Mouse (Mus musculus): ENCODE measurements at regions not wholly inside any gene's neighbourhood (a gene's known extent, or its start where the extent isn't known, plus 50 kb on each side); places are given as distances from the start of the nearest gene placed in this dataset.

- TF ChIP-seq EP300 (IDR thresholded peaks at IDR 0.05; ENCODE audit: low read depth in 1 of 2, low read length in 2 of 2) (peak; percentile 73 to 84), MAX (IDR thresholded peaks at IDR 0.05; ENCODE audit: low read length) (peak; percentile 55), RAD21 (IDR thresholded peaks at IDR 0.05; ENCODE audit: low read depth, low read length) (no peak), CHD1 (IDR thresholded peaks at IDR 0.05; ENCODE audit: low read depth, low read length) (no peak), USF1 (IDR thresholded peaks at IDR 0.05; ENCODE audit: low read depth, low read length) (no peak), MYC (IDR thresholded peaks at IDR 0.05; ENCODE audit: low read depth, low read length) (peak; percentile 42; the same call in 1 of the 2 replicates), ZMIZ1 (IDR thresholded peaks at IDR 0.05; ENCODE audit: low read depth, low read length) (no peak), GABPA (IDR thresholded peaks at IDR 0.05; ENCODE audit: low read depth, low read length) (no peak), ZC3H11A (IDR thresholded peaks at IDR 0.05; ENCODE audit: low read depth, low read length) (no peak), TCF12 (IDR thresholded peaks at IDR 0.05; ENCODE audit: low read depth, low read length) (no peak), POLR2AphosphoS5 (IDR thresholded peaks at IDR 0.05; ENCODE audit: borderline replicate concordance, low read depth, low read length) (no peak), BHLHE40 (IDR thresholded peaks at IDR 0.05; ENCODE audit: borderline replicate concordance, low read depth, low read length) (no peak), NRF1 (IDR thresholded peaks at IDR 0.05; ENCODE audit: insufficient read depth, low read depth, low read length, poor library complexity, severe bottlenecking) (no peak)
Measured at GRCm38 (mm10) chr3:21952695-21953415, 123.6 kb upstream of the Tbl1xr1 start (continued).

- Histone ChIP-seq H3K9ac (ENCODE audit: control insufficient read depth, low read depth, low read length, poor library complexity, severe bottlenecking) (peak overlapping the region; percentile 28), H3K4me1 (ENCODE audit: control insufficient read depth in 1 of 2, insufficient read depth in 2 of 2, low read length in 2 of 2) (peaks cover 13 to 45% of the 10 kb centered on the region in 2 experiments), H3K79me2 (ENCODE audit: control insufficient read depth, insufficient read depth, low read length, poor library complexity) (no peaks in the 10 kb centered on the region), H3K4me3 (ENCODE audit: control insufficient read depth in 1 of 2, insufficient read depth in 1 of 2, low read depth in 2 of 2, low read length in 2 of 2) (peak overlapping the region; percentile 18 to 19; a peak in 3 of 4 replicates), H3K9me3 (replicated peaks; ENCODE audit: insufficient read depth, low read length) (no peaks in the 10 kb centered on the region), H3K27me3 (ENCODE audit: control insufficient read depth in 1 of 2, insufficient read depth in 2 of 2, low read length in 2 of 2) (no peaks in the 10 kb centered on the region), H3K27ac (ENCODE audit: control insufficient read depth, low read depth, low read length) (peak overlapping the region; percentile 72), H3K36me3 (ENCODE audit: control insufficient read depth in 1 of 2, insufficient read depth in 2 of 2, low read length in 2 of 2) (peaks cover 0 to 48% of the 10 kb centered on the region in 2 experiments; a peak in 2 of 4 replicates)
- TF ChIP-seq UBTF (IDR thresholded peaks at IDR 0.05; ENCODE audit: borderline replicate concordance, insufficient read depth, low read depth, low read length) (no peak), NELFE (IDR thresholded peaks at IDR 0.05; ENCODE audit: low read depth, low read length) (peak; percentile 4; the same call in 1 of the 2 replicates), RCOR1 (IDR thresholded peaks at IDR 0.05; ENCODE audit: low read depth, low read length) (0 out of 2 replicates have a peak, but pooled peaks have one; percentile 10), MXI1 (IDR thresholded peaks at IDR 0.05; ENCODE audit: low read depth, low read length) (peak; percentile 12; the same call in 1 of the 2 replicates), BHLHE40 (IDR thresholded peaks at IDR 0.05; ENCODE audit: borderline replicate concordance, low read depth, low read length) (no peak)
- peak; percentile 67 for DNase-seq (ENCODE audit: low read depth, low spot score)
Measured at GRCm38 (mm10) chr3:21953416-21953810, 123.0 kb upstream of the Tbl1xr1 start.

All from MEL (cell line).